Mouse (Mus musculus) E14TG2a.4 (cell line): ENCODE results near the gene Pom121.

Experiments used
- CTCF ChIP-seq: conservative IDR thresholded peaks from 2 replicates; pipeline ENCODE4 v1.5.1; 2014; ENCODE audit warnings: low read length
- NANOG ChIP-seq: IDR thresholded peaks from 2 replicates; pipeline ENCODE4 v1.6.1; 2014; ENCODE audit warnings: borderline replicate concordance, low read length, mixed read lengths
- POU5F1 ChIP-seq: IDR thresholded peaks from 2 replicates; pipeline ENCODE4 v1.6.1; 2014; ENCODE audit warnings: low read length, borderline replicate concordance

- TF ChIP-seq CTCF (no peak), POU5F1 (no peak), NANOG (no peak)
These were observed 11.1 kb upstream of the Pom121 start for GRCm38 (mm10) chr5:135405437-135405836.
